Mouse (Mus musculus) hindbrain, postnatal 0 days (tissue): ENCODE results near the gene Alppl2. TPM values are rescaled to one million over a fixed set of nuclear protein-coding genes. Genes with fewer than 3 reads are reported as not detected.

ENCODE experiments used
- ATAC-seq: fragments of 200-750 bp; cut with Nextera tagmentation; 2 replicates; pipeline ENCODE4 v1.8.0; 2017; ENCODE audit warnings: mild to moderate bottlenecking, moderate TSS enrichment, moderate library complexity
- DNase-seq: peaks from one replicate; pipeline ENCODE4 v3.0.0-alpha.2; 2015; ENCODE audit warnings: low spot score
- H3K27ac ChIP-seq: fragments of 300-500 bp; sonication (generic); 2 replicates; pipeline ENCODE4 v1.5.1; 2014; ENCODE audit warnings: mild to moderate bottlenecking
- H3K27me3 ChIP-seq: fragments of 300-500 bp; sonication (generic); 2 replicates; pipeline ENCODE4 v1.6.1; 2014; ENCODE audit warnings: low read length, mixed read lengths; ENCODE audit not compliant: insufficient read depth
- H3K36me3 ChIP-seq: fragments of 300-500 bp; sonication (generic); 2 replicates; pipeline ENCODE4 v1.6.1; 2014; ENCODE audit warnings: low read length, mixed read lengths; ENCODE audit not compliant: insufficient read depth
- H3K4me1 ChIP-seq: fragments of 300-500 bp; sonication (generic); 2 replicates; pipeline ENCODE4 v1.6.1; 2014; ENCODE audit warnings: antibody characterized with exemption, low read length, mixed read lengths; ENCODE audit not compliant: insufficient read depth
- H3K4me2 ChIP-seq: fragments of 300-500 bp; sonication (generic); 2 replicates; pipeline ENCODE4 v1.6.1; 2014; ENCODE audit warnings: low read depth, mild to moderate bottlenecking, low read length, moderate library complexity, mixed read lengths
- H3K4me3 ChIP-seq: fragments of 300-500 bp; sonication (generic); 2 replicates; pipeline ENCODE4 v1.5.1; 2014; ENCODE audit warnings: low read length
- H3K9ac ChIP-seq: fragments of 300-500 bp; sonication (generic); replicated peaks from 2 replicates; pipeline ENCODE4 v1.6.1; 2014; ENCODE audit warnings: mild to moderate bottlenecking, low read length, moderate library complexity, mixed read lengths
- H3K9me3 ChIP-seq: fragments of 300-500 bp; sonication (generic); 2 replicates; pipeline ENCODE4 v1.6.1; 2016; ENCODE audit warnings: low read length, mixed read lengths
- CTCF ChIP-seq: IDR thresholded peaks from 2 replicates; pipeline ENCODE4 v1.5.1; 2016; ENCODE audit warnings: antibody characterized with exemption, control low read depth, low read depth
- WGBS: fragments of 180-500 bp; shearing (Covaris S2); extraction: QIAGEN DNeasy Blood & Tissue Kit; methylation state at CpG from one replicate; pipeline ENCODE4 v1.1.7; 2014; 5-methylcytosine and 5-hydroxymethylcytosine counted together
- polyA plus RNA-seq: library from polyadenylated mRNA; unstranded; fragments of >200 nt; fragmentation: Nextera tagmentation; extraction: Ambion mirVana; gene quantifications from 2 replicates; pipeline ENCODE4 v1.2.1, GENCODE M21; 2015
- total RNA-seq: library from RNA; depleted of rRNA; stranded (reverse); fragments of >200 nt; gene quantifications from 2 replicates; pipeline ENCODE4 v1.2.3, GENCODE M21; 2014; rRNA removed

Gene Alppl2
- total and polyA plus RNA-seq, 2 experiments from 2014 or later = not detected

DNA sequence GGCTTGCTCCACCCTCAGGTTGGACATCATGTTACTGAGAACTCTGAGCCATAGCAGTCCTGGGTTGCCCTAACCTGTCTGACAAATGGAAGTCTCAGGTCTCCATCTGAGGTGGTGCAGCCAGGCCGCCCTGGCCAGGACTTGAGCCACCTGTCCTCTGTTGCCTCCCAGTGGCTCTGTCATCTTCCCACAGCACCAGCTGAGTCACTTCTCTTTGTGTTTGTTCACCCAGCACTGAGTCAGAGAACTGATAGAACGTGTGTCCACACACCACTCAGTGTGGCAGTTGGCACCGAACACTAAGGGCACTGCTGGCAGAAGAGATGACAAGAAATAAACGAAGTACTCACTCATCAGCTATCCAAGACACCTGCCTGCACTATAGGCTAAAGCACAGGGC, 38.4 kb downstream of the Alppl2 start:
- 0 out of 2 replicates have a peak overlapping the region, but pooled peaks have one; percentile 15 for H3K27ac ChIP-seq
- H3K4me2 ChIP-seq = no peak overlapping the region
- ATAC-seq (no peak), DNase-seq (no peak)
- no peaks in the 10 kb centered on the region for H3K27me3 ChIP-seq
- WGBS = 68% methylated on average over 4 of the region's 4 CpGs
- no peak overlapping the region for H3K9ac ChIP-seq
- H3K36me3 ChIP-seq = 0 out of 2 replicates have a peak, but pooled peaks cover 4% of the 10 kb centered on the region
- no peak for TF ChIP-seq CTCF
- no peaks in the 10 kb centered on the region for H3K9me3 ChIP-seq
- no peaks in the 10 kb centered on the region for H3K4me1 ChIP-seq
- H3K4me3 ChIP-seq = no peak overlapping the region

DNA sequence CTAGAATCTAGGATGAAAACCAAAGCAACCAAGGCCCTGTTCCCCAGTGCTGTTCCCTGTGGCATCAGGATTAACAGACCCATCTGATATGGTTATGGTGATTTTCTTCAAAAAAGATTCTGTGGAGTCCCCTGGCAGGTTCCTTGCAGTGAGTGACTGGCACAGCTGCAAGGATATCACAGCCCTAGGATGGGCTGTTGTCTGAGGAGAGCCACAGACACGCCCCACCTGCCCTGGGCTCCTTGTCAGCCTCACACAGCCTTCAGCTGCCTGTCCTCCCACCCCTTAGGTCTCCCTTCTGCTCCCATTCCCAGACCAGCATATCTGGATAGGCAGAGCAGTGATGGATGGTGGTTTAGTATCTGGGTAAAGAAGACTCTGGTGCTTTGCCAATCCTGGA, 39.0 kb downstream of the Alppl2 start:
- Histone ChIP-seq H3K27ac (0 out of 2 replicates have a peak overlapping the region, but pooled peaks have one; percentile 32), H3K4me3 (no peak overlapping the region), H3K27me3 (no peaks in the 10 kb centered on the region), H3K4me1 (no peaks in the 10 kb centered on the region), H3K36me3 (0 out of 2 replicates have a peak, but pooled peaks cover 4% of the 10 kb centered on the region), H3K9me3 (no peaks in the 10 kb centered on the region), H3K4me2 (no peak overlapping the region), H3K9ac (no peak overlapping the region)
- DNase-seq (no peak), ATAC-seq (no peak)
- TF ChIP-seq CTCF = no peak
- 62% methylated on average over 1 of the region's 1 CpGs for WGBS

DNA sequence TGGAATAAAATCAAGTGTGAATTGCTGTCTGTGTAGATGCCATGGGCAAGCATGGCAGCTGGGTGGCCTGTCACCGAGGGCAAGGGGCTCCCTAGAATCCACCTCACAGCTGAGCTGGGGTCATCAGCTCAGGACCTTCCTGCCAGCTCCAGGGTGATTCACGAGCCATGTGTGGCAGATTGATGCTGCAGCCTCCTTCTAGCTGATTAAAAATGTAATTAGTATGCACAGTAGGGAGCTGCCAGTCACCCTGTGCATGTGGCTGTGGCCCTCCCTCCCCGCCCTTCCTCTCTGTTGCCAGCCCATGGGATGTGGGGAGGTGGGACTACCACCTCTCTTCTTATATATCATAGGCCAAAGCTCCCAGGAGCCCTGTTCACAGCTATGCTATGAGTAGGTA, 39.7 kb downstream of the Alppl2 start:
- DNase-seq = peak; percentile 64
- WGBS = 30% methylated on average over 3 of the region's 3 CpGs
- no peaks in the 10 kb centered on the region for H3K9me3 ChIP-seq
- H3K9ac ChIP-seq = no peak overlapping the region
- H3K4me1 ChIP-seq = no peaks in the 10 kb centered on the region
- H3K4me3 ChIP-seq = no peak overlapping the region
- H3K27ac ChIP-seq = 0 out of 2 replicates have a peak overlapping the region, but pooled peaks have one; percentile 32
- ATAC-seq = peak; percentile 72
- no peaks in the 10 kb centered on the region for H3K27me3 ChIP-seq
- 0 out of 2 replicates have a peak, but pooled peaks cover 4% of the 10 kb centered on the region for H3K36me3 ChIP-seq
- no peak for TF ChIP-seq CTCF
- H3K4me2 ChIP-seq = no peak overlapping the region

DNA sequence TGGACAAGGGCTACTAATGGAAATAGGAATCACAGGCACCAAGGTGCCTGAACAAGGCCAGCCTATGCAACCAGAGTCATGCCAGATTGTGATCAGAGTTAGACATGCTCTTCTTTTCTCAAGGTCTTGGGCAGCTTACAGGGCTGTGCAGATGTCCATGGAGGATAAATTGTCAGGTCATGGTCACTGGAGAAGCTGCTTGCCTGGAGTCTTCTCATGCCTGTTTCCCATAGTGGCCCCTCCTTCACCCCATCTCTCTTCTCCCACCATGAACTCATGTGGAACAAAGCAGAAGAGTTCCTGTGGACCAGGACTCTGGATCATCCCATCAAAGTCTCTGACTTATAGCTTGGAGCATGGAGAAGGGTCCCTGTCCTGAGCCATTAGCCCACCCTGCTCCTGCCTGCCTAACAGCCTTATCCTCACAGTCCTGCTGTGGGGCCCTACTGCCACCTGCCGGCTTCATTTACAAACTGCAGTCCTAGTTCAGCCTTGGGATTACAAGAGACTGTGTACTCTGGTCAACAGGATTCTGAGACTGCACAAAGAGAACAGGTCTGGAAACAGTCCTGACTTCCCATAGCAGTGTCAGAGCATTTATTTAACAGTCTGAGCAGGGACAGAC, 47.8 kb downstream of the Alppl2 start:
- Histone ChIP-seq H3K36me3 (no peaks in the 10 kb centered on the region), H3K27ac (no peak overlapping the region), H3K9ac (no peak overlapping the region), H3K27me3 (no peaks in the 10 kb centered on the region), H3K4me3 (no peak overlapping the region), H3K9me3 (no peaks in the 10 kb centered on the region), H3K4me1 (no peaks in the 10 kb centered on the region), H3K4me2 (no peak overlapping the region)
- TF ChIP-seq CTCF = peak; percentile 98
- DNase-seq (peak; percentile 87), ATAC-seq (peak; percentile 83)
- 0% methylated on average over 1 of the region's 1 CpGs for WGBS

DNA sequence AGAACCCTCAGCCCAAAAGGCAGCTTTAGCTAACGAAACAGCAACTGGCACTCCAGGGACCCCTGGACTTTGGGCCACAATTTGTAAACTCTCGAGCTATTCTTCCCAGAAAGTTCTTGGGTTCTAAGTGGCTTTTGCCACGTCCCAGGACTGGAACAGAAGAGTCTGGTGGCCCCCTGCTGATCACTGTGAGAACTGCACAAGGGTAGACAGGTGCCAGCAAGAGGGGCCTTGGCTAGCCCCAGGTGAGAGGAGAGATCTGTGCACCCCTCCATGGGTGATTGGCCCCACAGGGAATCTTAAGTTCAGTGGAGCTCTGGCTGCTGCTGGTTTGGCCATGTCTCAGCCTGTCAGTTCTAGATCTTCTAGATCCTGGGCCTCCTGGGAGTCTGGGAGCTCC, 48.6 kb downstream of the Alppl2 start:
- peak; percentile 50; the same call in 1 of the 2 replicates for ATAC-seq
- Histone ChIP-seq H3K27ac (no peak overlapping the region), H3K4me2 (no peak overlapping the region), H3K27me3 (no peaks in the 10 kb centered on the region), H3K4me3 (no peak overlapping the region), H3K4me1 (peaks cover 6% of the 10 kb centered on the region; the same call in 1 of the 2 replicates), H3K9me3 (no peaks in the 10 kb centered on the region), H3K9ac (no peak overlapping the region), H3K36me3 (no peaks in the 10 kb centered on the region)
- peak; percentile 77 for DNase-seq
- peak; percentile 79 for TF ChIP-seq CTCF
- WGBS = 18% methylated on average over 3 of the region's 3 CpGs

DNA sequence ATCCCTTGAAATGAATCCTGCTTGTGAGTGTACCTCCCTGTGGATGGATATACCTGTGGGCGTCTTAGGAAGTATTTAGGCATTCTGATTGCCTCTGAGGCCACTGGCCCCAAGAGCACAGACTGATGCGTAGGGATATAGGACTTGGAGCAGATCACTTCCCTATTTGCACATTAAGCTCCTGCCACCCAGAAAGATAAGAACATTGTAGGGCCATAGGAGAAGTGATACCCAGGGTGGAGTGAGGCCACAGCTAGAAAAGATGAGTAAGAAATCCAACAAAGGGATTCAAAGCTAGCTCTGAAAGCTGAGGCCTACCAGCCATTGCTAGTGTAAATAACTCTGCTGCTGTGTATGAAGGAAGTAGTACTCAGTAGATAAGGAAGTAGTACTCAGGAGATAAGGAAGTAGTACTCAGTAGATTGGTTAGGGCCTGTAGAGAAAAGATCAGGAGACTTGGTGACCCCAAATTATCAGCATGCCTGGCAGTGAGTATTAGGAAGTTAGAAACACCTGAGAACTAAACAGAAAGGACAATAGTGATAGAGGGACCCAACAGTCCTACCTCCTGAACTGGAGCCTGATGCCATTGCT, 51.2 kb downstream of the Alppl2 start:
- Histone ChIP-seq H3K4me3 (no peak overlapping the region), H3K4me2 (no peak overlapping the region), H3K36me3 (no peaks in the 10 kb centered on the region), H3K9me3 (no peaks in the 10 kb centered on the region), H3K4me1 (peaks cover 8% of the 10 kb centered on the region; the same call in 1 of the 2 replicates), H3K27me3 (no peaks in the 10 kb centered on the region), H3K9ac (no peak overlapping the region), H3K27ac (no peak overlapping the region)
- 92% methylated on average over 2 of the region's 2 CpGs for WGBS
- no peak for TF ChIP-seq CTCF
- DNase-seq (no peak), ATAC-seq (no peak)

Other genes with a start within 250 kb of the Alppl2 start
- gene Alpi, start 11.7 kb upstream of the Alppl2 start, total RNA-seq = not detected in 2 replicates
- gene Alpi, start 11.7 kb upstream of the Alppl2 start, polyA plus RNA-seq = not detected in 2 replicates
- not detected in 2 replicates for gene Akp3, start 35.0 kb upstream of the Alppl2 start, total RNA-seq
- not detected in 2 replicates for gene Akp3, start 35.0 kb upstream of the Alppl2 start, polyA plus RNA-seq
- 45.6 and 50.0 TPM in 2 replicates for gene Ecel1, start 66.6 kb upstream of the Alppl2 start, total RNA-seq
- 35.6 and 36.2 TPM in 2 replicates for gene Ecel1, start 66.6 kb upstream of the Alppl2 start, polyA plus RNA-seq
- gene Prss56, start 93.4 kb upstream of the Alppl2 start, total RNA-seq = 0.29 and 0.31 TPM in 2 replicates
- 0.46 and 0.47 TPM in 2 replicates for gene Prss56, start 93.4 kb upstream of the Alppl2 start, polyA plus RNA-seq
- not detected in 2 replicates for gene Chrnd, start 100.7 kb upstream of the Alppl2 start, total RNA-seq
- not detected in 2 replicates for gene Chrnd, start 100.7 kb upstream of the Alppl2 start, polyA plus RNA-seq
- gene Chrng, start 114.7 kb upstream of the Alppl2 start, total RNA-seq = 0.22 TPM in 1 of 2 replicates, not detected in the other
- 0.06 TPM in 1 of 2 replicates, not detected in the other for gene Chrng, start 114.7 kb upstream of the Alppl2 start, polyA plus RNA-seq
- gene Eif4e2, start 124.0 kb upstream of the Alppl2 start, total RNA-seq = 60.4 and 68.1 TPM in 2 replicates
- 99.7 and 103 TPM in 2 replicates for gene Eif4e2, start 124.0 kb upstream of the Alppl2 start, polyA plus RNA-seq
- gene Efhd1, start 174.4 kb upstream of the Alppl2 start, total RNA-seq = 12.4 and 13.0 TPM in 2 replicates
- 6.4 and 7.8 TPM in 2 replicates for gene Efhd1, start 174.4 kb upstream of the Alppl2 start, polyA plus RNA-seq
- 56.8 and 58.1 TPM in 2 replicates for gene Gigyf2, start 237.1 kb upstream of the Alppl2 start, total RNA-seq
- gene Gigyf2, start 237.1 kb upstream of the Alppl2 start, polyA plus RNA-seq = 51.3 and 51.9 TPM in 2 replicates